Mouse (Mus musculus): Measurements from ENCODE around the gene Ubap2l. TPM values are rescaled to one million over a fixed set of nuclear protein-coding genes. Genes with fewer than 3 reads are reported as not detected.

The Ubap2l gene
- polyA plus RNA-seq, 1 experiment from 2014 or later: 146 TPM

- Histone ChIP-seq H3K4me1 (replicated peaks; ENCODE audit: control insufficient read depth, insufficient read depth, low read length) (peaks cover 46% of the 10 kb centered on the region), H3K27me3 (replicated peaks; ENCODE audit: control insufficient read depth, insufficient read depth, low read length) (no peaks in the 10 kb centered on the region), H3K36me3 (ENCODE audit: control insufficient read depth, insufficient read depth) (peaks cover 11% of the 10 kb centered on the region; the same call in 1 of the 2 replicates), H3K9me3 (ENCODE audit: control insufficient read depth, low read length) (no peaks in the 10 kb centered on the region), H3K4me3 (replicated peaks; ENCODE audit: low read length) (no peak overlapping the region), H3K4me2 (ENCODE audit: low read length) (no peak overlapping the region), H3K27ac (ENCODE audit: low read length) (no peak overlapping the region; the same call in 1 of the 2 replicates), H3K9ac (replicated peaks; ENCODE audit: low read depth, low read length) (no peak overlapping the region)
- 83% methylated on average over 4 of the region's 4 CpGs for WGBS
- ATAC-seq: no peak
These were observed 32.4 kb upstream of the Ubap2l start for GRCm38 (mm10) chr3:90084790-90085189.

GRCm38 (mm10) chr3:90083698-90084324 lies 31.4 kb upstream of the Ubap2l start:
- ATAC-seq: no peak
- H3K4me3 ChIP-seq (replicated peaks; ENCODE audit: low read length): peak overlapping the region; percentile 5; the same call in 1 of the 2 replicates
- 58% methylated on average over 3 of the region's 3 CpGs for WGBS
- H3K4me2 ChIP-seq (ENCODE audit: low read length): peak overlapping the region; percentile 36
- no peak overlapping the region for H3K9ac ChIP-seq (replicated peaks; ENCODE audit: low read depth, low read length)
- H3K4me1 ChIP-seq (replicated peaks; ENCODE audit: control insufficient read depth, insufficient read depth, low read length): peaks cover 49% of the 10 kb centered on the region
- peaks cover 7% of the 10 kb centered on the region; the same call in 1 of the 2 replicates for H3K36me3 ChIP-seq (ENCODE audit: control insufficient read depth, insufficient read depth)
- peak overlapping the region; percentile 79 for H3K27ac ChIP-seq (ENCODE audit: low read length)
- H3K9me3 ChIP-seq (ENCODE audit: control insufficient read depth, low read length): no peaks in the 10 kb centered on the region
- no peaks in the 10 kb centered on the region for H3K27me3 ChIP-seq (replicated peaks; ENCODE audit: control insufficient read depth, insufficient read depth, low read length)

- Histone ChIP-seq H3K4me1 (replicated peaks; ENCODE audit: control insufficient read depth, insufficient read depth, low read length) (peaks cover 50% of the 10 kb centered on the region), H3K4me2 (ENCODE audit: low read length) (peak overlapping the region; percentile 25), H3K27ac (ENCODE audit: low read length) (peak overlapping the region; percentile 79)
These were observed 30.6 kb upstream of the Ubap2l start for GRCm38 (mm10) chr3:90083034-90083433.

DNA sequence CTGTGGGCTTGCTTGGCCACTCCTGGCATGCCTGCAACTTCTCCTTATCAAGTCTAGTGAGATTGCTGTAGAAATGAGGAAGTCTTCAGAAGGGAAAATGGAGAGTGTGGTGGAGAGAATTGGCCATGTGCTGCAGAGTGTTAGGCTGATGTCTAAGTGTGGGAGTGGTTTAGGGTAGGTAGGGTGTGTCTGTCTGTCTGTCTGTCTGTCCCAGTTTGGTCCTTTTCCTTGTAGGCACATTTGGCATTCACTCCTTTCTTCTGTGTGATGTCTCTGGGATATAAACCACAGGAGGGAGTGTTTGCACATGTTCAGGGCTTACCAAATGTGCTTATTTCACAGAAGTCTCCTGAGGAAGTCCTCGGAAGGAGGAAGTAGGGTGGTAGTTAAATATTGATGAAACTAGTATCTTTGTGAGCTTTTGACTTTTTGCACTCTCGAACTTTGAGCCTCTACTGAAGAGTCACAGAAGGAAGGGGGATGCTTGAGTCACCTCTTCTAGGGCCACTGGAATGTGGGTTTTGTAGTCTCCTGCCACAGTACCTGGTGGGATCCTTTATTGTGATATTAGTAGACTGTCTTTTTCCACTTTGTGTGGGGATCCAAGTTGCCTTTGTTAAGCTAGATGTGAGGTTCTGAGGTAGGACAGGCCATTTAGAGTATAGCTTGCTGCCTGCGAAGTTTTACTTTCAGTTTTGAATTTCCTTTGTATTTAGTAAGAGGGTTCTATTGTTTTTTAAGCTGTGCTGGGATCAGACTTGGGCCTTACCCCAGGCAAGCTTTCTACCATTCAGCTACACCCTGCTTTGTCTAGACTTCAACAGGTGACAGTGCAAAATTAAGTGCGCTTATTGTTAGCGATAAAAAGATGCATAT lies 29.2 kb upstream of the Ubap2l start:
- Histone ChIP-seq H3K9ac (replicated peaks; ENCODE audit: low read depth, low read length) (no peak overlapping the region), H3K4me3 (replicated peaks; ENCODE audit: low read length) (no peak overlapping the region)
- 80% methylated on average over 5 of the region's 5 CpGs for WGBS

More at GRCm38 (mm10) chr3:90083034-90083433, 30.6 kb upstream of the Ubap2l start:
- H3K4me3 ChIP-seq (replicated peaks; ENCODE audit: low read length): no peak overlapping the region
- H3K36me3 ChIP-seq (ENCODE audit: control insufficient read depth, insufficient read depth): peaks cover 3% of the 10 kb centered on the region; the same call in 1 of the 2 replicates
- H3K27me3 ChIP-seq (replicated peaks; ENCODE audit: control insufficient read depth, insufficient read depth, low read length): no peaks in the 10 kb centered on the region
- no peak for ATAC-seq
- 52% methylated on average over 5 of the region's 5 CpGs for WGBS
- no peak overlapping the region for H3K9ac ChIP-seq (replicated peaks; ENCODE audit: low read depth, low read length)
- no peaks in the 10 kb centered on the region for H3K9me3 ChIP-seq (ENCODE audit: control insufficient read depth, low read length)

GRCm38 (mm10) chr3:90080498-90080863 lies 28.1 kb upstream of the Ubap2l start:
- Histone ChIP-seq H3K27me3 (replicated peaks; ENCODE audit: control insufficient read depth, insufficient read depth, low read length) (no peaks in the 10 kb centered on the region), H3K9ac (replicated peaks; ENCODE audit: low read depth, low read length) (peak overlapping the region; percentile 89), H3K36me3 (ENCODE audit: control insufficient read depth, insufficient read depth) (no peaks in the 10 kb centered on the region), H3K4me2 (ENCODE audit: low read length) (peak overlapping the region; percentile 94), H3K9me3 (ENCODE audit: control insufficient read depth, low read length) (no peaks in the 10 kb centered on the region), H3K4me1 (replicated peaks; ENCODE audit: control insufficient read depth, insufficient read depth, low read length) (peaks cover 53% of the 10 kb centered on the region), H3K27ac (ENCODE audit: low read length) (peak overlapping the region; percentile 95), H3K4me3 (replicated peaks; ENCODE audit: low read length) (peak overlapping the region; percentile 92)
- WGBS: 3% methylated on average over 6 of the region's 6 CpGs
- no peak for ATAC-seq

More for the DNA sequence above, 29.2 kb upstream of the Ubap2l start:
- Histone ChIP-seq H3K4me2 (ENCODE audit: low read length) (peak overlapping the region; percentile 94), H3K9me3 (ENCODE audit: control insufficient read depth, low read length) (no peaks in the 10 kb centered on the region), H3K36me3 (ENCODE audit: control insufficient read depth, insufficient read depth) (no peaks in the 10 kb centered on the region), H3K27me3 (replicated peaks; ENCODE audit: control insufficient read depth, insufficient read depth, low read length) (no peaks in the 10 kb centered on the region), H3K4me1 (replicated peaks; ENCODE audit: control insufficient read depth, insufficient read depth, low read length) (peaks cover 53% of the 10 kb centered on the region), H3K27ac (ENCODE audit: low read length) (no peak overlapping the region)
- ATAC-seq: no peak

DNA sequence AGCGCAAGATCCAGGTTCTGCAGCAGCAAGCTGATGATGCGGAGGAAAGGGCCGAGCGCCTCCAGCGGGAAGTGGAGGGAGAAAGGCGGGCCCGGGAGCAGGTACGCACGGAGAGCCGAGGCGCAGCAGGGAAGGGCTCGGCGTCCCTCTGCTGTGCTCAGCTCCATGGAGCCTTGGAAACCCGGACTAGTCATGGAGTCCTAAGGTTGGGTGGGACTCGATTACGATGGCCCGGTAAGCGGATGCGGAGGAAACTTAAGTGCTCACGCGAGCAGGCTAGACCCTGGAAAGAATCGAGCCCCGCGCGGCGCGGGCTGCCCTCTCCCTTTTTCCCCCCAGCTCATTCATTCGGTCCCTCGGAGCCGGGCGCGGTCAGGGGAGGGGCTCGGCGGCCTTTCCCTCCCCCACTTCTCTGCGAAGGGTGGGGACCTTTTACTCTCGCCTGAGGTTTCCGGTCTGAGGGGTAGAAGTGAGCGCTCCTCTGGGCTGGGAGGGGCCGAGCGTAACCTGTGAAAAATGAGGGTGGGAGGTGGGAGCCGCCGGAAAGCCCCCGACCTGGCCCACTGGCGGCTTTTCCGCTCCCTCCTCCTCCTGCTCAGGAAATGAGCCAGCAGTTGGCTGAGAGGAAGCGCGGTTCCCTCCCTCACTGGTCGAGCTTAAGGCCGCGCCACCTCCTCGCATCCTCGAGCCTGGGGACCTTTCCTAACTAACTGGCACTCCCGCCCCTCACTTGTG lies 27.5 kb upstream of the Ubap2l start:
- no peaks in the 10 kb centered on the region for H3K27me3 ChIP-seq (replicated peaks; ENCODE audit: control insufficient read depth, insufficient read depth, low read length)
- peak overlapping the region; percentile 95 for H3K27ac ChIP-seq (ENCODE audit: low read length)
- peak; percentile 68 for ATAC-seq
- under 1% methylated on average over 52 of the region's 53 CpGs for WGBS
- H3K9ac ChIP-seq (replicated peaks; ENCODE audit: low read depth, low read length): peak overlapping the region; percentile 89
- H3K4me3 ChIP-seq (replicated peaks; ENCODE audit: low read length): peak overlapping the region; percentile 92
- H3K36me3 ChIP-seq (ENCODE audit: control insufficient read depth, insufficient read depth): no peaks in the 10 kb centered on the region
- peak overlapping the region; percentile 94 for H3K4me2 ChIP-seq (ENCODE audit: low read length)
- no peaks in the 10 kb centered on the region for H3K9me3 ChIP-seq (ENCODE audit: control insufficient read depth, low read length)
- H3K4me1 ChIP-seq (replicated peaks; ENCODE audit: control insufficient read depth, insufficient read depth, low read length): peaks cover 51% of the 10 kb centered on the region

- Histone ChIP-seq H3K4me2 (ENCODE audit: low read length) (peak overlapping the region; percentile 94), H3K4me3 (replicated peaks; ENCODE audit: low read length) (peak overlapping the region; percentile 92), H3K36me3 (ENCODE audit: control insufficient read depth, insufficient read depth) (no peaks in the 10 kb centered on the region), H3K27ac (ENCODE audit: low read length) (peak overlapping the region; percentile 95), H3K27me3 (replicated peaks; ENCODE audit: control insufficient read depth, insufficient read depth, low read length) (no peaks in the 10 kb centered on the region), H3K9me3 (ENCODE audit: control insufficient read depth, low read length) (no peaks in the 10 kb centered on the region), H3K9ac (replicated peaks; ENCODE audit: low read depth, low read length) (peak overlapping the region; percentile 89), H3K4me1 (replicated peaks; ENCODE audit: control insufficient read depth, insufficient read depth, low read length) (peaks cover 46% of the 10 kb centered on the region)
- WGBS: 0% methylated on average over 31 of the region's 33 CpGs
- peak; percentile 94 for ATAC-seq
These were observed 26.8 kb upstream of the Ubap2l start for GRCm38 (mm10) chr3:90079133-90079762.

DNA sequence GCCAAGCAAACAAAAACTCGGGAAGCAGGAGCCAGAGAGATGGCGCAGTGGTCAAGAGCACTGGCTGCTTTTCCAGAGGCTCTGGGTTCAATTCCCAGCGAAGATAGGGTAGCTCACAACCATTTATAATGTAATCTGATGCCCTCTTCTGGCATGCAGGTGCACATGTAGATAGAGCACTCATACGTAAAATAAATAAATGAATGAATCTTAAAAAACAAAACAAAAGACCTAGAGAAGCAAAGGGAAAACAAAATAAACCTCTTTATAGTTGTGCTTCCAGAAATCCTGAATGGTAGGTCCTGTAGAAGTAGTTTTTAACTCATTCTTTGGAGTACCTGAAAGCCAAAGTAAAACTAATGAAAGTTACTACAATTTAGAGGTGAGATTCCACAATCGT lies 25.8 kb upstream of the Ubap2l start:
- H3K4me3 ChIP-seq (replicated peaks; ENCODE audit: low read length): no peak overlapping the region
- no peak for ATAC-seq
- H3K4me1 ChIP-seq (replicated peaks; ENCODE audit: control insufficient read depth, insufficient read depth, low read length): peaks cover 36% of the 10 kb centered on the region
- H3K36me3 ChIP-seq (ENCODE audit: control insufficient read depth, insufficient read depth): no peaks in the 10 kb centered on the region
- no peak overlapping the region for H3K27ac ChIP-seq (ENCODE audit: low read length)
- 58% methylated on average over 5 of the region's 5 CpGs for WGBS
- no peak overlapping the region for H3K9ac ChIP-seq (replicated peaks; ENCODE audit: low read depth, low read length)
- H3K4me2 ChIP-seq (ENCODE audit: low read length): no peak overlapping the region
- H3K27me3 ChIP-seq (replicated peaks; ENCODE audit: control insufficient read depth, insufficient read depth, low read length): no peaks in the 10 kb centered on the region
- no peaks in the 10 kb centered on the region for H3K9me3 ChIP-seq (ENCODE audit: control insufficient read depth, low read length)

Measured in forebrain, embryonic 16.5 days (tissue).